Mouse (Mus musculus): ENCODE data around the gene Slco2a1. TPM values are rescaled to one million over a fixed set of nuclear protein-coding genes. Genes with fewer than 3 reads are reported as not detected.

Gene Slco2a1
- 6.1 and 9.8 TPM in 2 replicates for polyA plus RNA-seq (2015; fragmentation: Nextera tagmentation; extraction: Ambion mirVana)

DNA sequence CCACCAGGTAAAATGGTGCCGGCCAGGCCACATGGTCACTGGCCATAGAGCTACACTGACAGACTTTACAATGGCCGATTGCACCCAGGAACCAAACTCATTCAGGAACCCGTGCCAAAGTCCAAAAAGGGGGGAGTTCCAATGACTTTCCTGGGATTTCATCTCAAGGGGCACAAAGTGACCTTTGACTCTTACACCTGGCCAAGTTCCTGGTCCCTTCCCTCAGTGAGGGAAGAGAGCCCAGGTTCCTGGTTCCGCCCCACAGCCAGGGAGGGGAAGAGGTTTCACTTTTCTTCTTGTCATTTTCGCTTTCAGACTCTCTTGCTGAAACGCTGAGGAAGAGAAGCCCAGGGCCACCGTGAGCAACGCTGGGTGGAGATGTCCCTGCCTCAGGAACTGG is at the start of gene Slco2a1:
Gene Slco2a1, plus strand, starts transcription at position 251 of the 400 bp plus-strand sequence.
- Histone ChIP-seq H3K27ac (no peak within 1 kb of the TSS), H3K9ac (no peak within 1 kb of the TSS), H3K4me2 (no peak within 1 kb of the TSS), H3K9me3 (no peaks in the 10 kb centered on the region), H3K4me3 (no peak within 1 kb of the TSS), H3K36me3 (no peaks in the 10 kb centered on the region), H3K4me1 (peaks cover 26% of the 10 kb centered on the region), H3K27me3 (no peaks in the 10 kb centered on the region; the same call in 1 of the 2 replicates)
- ATAC-seq (ENCODE audit: insufficient number of reproducible peaks, insufficient read depth, low FRiP score, low TSS enrichment, low read depth), result no peak
- WGBS, result 89% methylated on average over 8 of the region's 8 CpGs

DNA sequence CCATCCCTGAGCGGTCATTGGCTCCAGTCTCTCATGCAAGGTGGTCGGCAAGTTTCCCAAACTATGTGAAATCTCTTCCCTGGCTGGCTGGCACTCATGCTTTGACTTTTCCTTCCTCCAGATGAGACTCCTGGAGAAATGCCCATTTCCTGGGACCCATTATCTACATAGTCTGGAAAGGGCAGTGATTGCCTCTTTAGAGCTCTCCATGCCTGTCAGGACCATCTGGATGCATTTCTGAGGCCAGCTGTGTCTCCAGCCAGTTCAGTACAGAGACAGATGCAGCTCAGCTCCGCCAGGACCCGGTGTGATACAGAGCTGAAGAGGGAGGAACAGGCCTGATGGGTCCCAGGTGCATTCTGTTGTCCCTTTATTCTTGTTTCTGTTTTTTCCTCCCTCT is 46.3 kb upstream of the Slco2a1 start:
- H3K27me3 ChIP-seq, result no peaks in the 10 kb centered on the region
- no peak overlapping the region for H3K27ac ChIP-seq
- WGBS, result 57% methylated on average over 4 of the region's 4 CpGs
- no peak for ATAC-seq (ENCODE audit: insufficient number of reproducible peaks, insufficient read depth, low FRiP score, low TSS enrichment, low read depth)
- H3K9ac ChIP-seq, result no peak overlapping the region
- no peaks in the 10 kb centered on the region for H3K36me3 ChIP-seq
- H3K4me2 ChIP-seq, result no peak overlapping the region
- H3K9me3 ChIP-seq, result peaks cover 3% of the 10 kb centered on the region; the same call in 1 of the 2 replicates
- no peak overlapping the region for H3K4me3 ChIP-seq
- H3K4me1 ChIP-seq, result peaks cover 6% of the 10 kb centered on the region; the same call in 1 of the 2 replicates

DNA sequence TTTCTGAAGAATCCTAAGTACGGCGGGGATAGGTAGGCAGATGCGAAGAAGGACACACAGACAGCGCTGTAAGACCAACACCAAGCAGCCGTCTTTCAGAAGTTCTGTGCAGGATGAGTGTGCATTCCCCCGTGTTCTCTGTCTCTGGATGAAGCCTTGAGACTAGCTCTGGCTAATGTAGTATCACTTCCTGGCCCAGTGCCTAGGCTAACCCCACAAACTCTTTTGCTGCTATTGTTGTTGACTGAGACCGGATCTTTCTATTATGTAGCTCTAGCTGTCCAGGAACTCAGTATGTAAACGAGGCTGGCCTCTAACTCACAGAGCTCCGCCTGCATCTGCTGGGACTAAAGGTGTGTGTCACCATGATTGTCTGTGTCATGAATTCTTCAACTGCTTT is 43.6 kb upstream of the Slco2a1 start:
- WGBS, result 92% methylated on average over 9 of the region's 9 CpGs
- H3K4me1 ChIP-seq, result peaks cover 18% of the 10 kb centered on the region; the same call in 1 of the 2 replicates
- H3K36me3 ChIP-seq, result no peaks in the 10 kb centered on the region
- no peak overlapping the region for H3K27ac ChIP-seq
- no peaks in the 10 kb centered on the region for H3K27me3 ChIP-seq
- H3K4me3 ChIP-seq, result no peak overlapping the region
- H3K4me2 ChIP-seq, result no peak overlapping the region
- ATAC-seq (ENCODE audit: insufficient number of reproducible peaks, insufficient read depth, low FRiP score, low TSS enrichment, low read depth), result no peak
- H3K9me3 ChIP-seq, result peaks cover 3% of the 10 kb centered on the region; the same call in 1 of the 2 replicates
- no peak overlapping the region for H3K9ac ChIP-seq

DNA sequence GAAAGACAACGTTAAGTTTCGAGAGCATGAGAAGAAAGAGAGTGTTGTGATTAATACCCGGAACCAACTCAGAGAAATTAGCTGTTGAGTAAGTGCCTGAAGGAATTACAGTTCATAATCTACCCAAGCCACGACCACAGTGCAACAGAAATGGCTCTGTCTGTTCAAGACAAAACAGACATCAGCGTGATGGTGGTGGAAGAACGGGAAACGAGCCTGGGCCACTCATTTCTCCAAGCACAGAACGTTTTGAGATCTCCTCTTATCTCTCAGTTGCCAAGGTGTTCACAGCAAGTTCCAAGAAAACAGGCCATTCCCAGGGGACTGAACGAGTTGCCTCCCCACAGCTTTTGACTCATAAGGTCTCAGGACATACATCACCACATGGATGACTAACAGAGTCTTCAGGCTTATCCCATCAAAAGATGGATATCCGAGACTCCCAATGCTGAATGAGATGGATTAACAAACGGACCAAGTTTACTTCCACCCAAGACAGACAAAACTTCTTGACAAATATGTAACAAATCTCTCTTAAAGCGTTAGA is 42.0 kb upstream of the Slco2a1 start:
- 69% methylated on average over 12 of the region's 12 CpGs for WGBS
- no peak overlapping the region for H3K27ac ChIP-seq
- peaks cover 23% of the 10 kb centered on the region for H3K4me1 ChIP-seq
- peaks cover 3% of the 10 kb centered on the region; the same call in 1 of the 2 replicates for H3K9me3 ChIP-seq
- H3K36me3 ChIP-seq, result no peaks in the 10 kb centered on the region
- H3K27me3 ChIP-seq, result no peaks in the 10 kb centered on the region
- no peak overlapping the region for H3K4me3 ChIP-seq
- H3K4me2 ChIP-seq, result no peak overlapping the region
- no peak for ATAC-seq (ENCODE audit: insufficient number of reproducible peaks, insufficient read depth, low FRiP score, low TSS enrichment, low read depth)
- H3K9ac ChIP-seq, result no peak overlapping the region

GRCm38 (mm10) chr9:102948706-102949105 is 39.8 kb upstream of the Slco2a1 start:
- H3K9me3 ChIP-seq, result no peaks in the 10 kb centered on the region
- no peak overlapping the region for H3K4me3 ChIP-seq
- no peak overlapping the region for H3K27ac ChIP-seq
- no peak for ATAC-seq (ENCODE audit: insufficient number of reproducible peaks, insufficient read depth, low FRiP score, low TSS enrichment, low read depth)
- H3K4me1 ChIP-seq, result peaks cover 18% of the 10 kb centered on the region
- 75% methylated on average over 5 of the region's 5 CpGs for WGBS
- no peak overlapping the region for H3K9ac ChIP-seq
- no peaks in the 10 kb centered on the region for H3K27me3 ChIP-seq
- H3K36me3 ChIP-seq, result no peaks in the 10 kb centered on the region
- no peak overlapping the region for H3K4me2 ChIP-seq

- Histone ChIP-seq H3K4me1 (peaks cover 18% of the 10 kb centered on the region), H3K27ac (peak overlapping the region; percentile 68), H3K4me2 (no peak overlapping the region), H3K27me3 (no peaks in the 10 kb centered on the region), H3K4me3 (no peak overlapping the region), H3K36me3 (no peaks in the 10 kb centered on the region), H3K9me3 (no peaks in the 10 kb centered on the region), H3K9ac (no peak overlapping the region)
- no peak for ATAC-seq (ENCODE audit: insufficient number of reproducible peaks, insufficient read depth, low FRiP score, low TSS enrichment, low read depth)
- 85% methylated on average over 9 of the region's 9 CpGs for WGBS
Measured at GRCm38 (mm10) chr9:102951091-102951994, 37.2 kb upstream of the Slco2a1 start.

- Histone ChIP-seq H3K4me3 (no peak overlapping the region), H3K4me1 (peaks cover 6% of the 10 kb centered on the region), H3K36me3 (no peaks in the 10 kb centered on the region), H3K9ac (no peak overlapping the region), H3K9me3 (no peaks in the 10 kb centered on the region), H3K4me2 (no peak overlapping the region), H3K27me3 (no peaks in the 10 kb centered on the region), H3K27ac (no peak overlapping the region)
- ATAC-seq (ENCODE audit: insufficient number of reproducible peaks, insufficient read depth, low FRiP score, low TSS enrichment, low read depth), result no peak
- WGBS, result 63% methylated on average over 3 of the region's 3 CpGs
Measured at GRCm38 (mm10) chr9:102955866-102956265, 32.6 kb upstream of the Slco2a1 start.

GRCm38 (mm10) chr9:102958703-102959102 is 29.8 kb upstream of the Slco2a1 start:
- Histone ChIP-seq H3K27ac (no peak overlapping the region), H3K4me2 (no peak overlapping the region), H3K4me3 (no peak overlapping the region), H3K27me3 (no peaks in the 10 kb centered on the region), H3K36me3 (no peaks in the 10 kb centered on the region), H3K9me3 (no peaks in the 10 kb centered on the region), H3K9ac (no peak overlapping the region), H3K4me1 (peaks cover 25% of the 10 kb centered on the region)
- no peak for ATAC-seq (ENCODE audit: insufficient number of reproducible peaks, insufficient read depth, low FRiP score, low TSS enrichment, low read depth)
- 70% methylated on average over 6 of the region's 6 CpGs for WGBS

DNA sequence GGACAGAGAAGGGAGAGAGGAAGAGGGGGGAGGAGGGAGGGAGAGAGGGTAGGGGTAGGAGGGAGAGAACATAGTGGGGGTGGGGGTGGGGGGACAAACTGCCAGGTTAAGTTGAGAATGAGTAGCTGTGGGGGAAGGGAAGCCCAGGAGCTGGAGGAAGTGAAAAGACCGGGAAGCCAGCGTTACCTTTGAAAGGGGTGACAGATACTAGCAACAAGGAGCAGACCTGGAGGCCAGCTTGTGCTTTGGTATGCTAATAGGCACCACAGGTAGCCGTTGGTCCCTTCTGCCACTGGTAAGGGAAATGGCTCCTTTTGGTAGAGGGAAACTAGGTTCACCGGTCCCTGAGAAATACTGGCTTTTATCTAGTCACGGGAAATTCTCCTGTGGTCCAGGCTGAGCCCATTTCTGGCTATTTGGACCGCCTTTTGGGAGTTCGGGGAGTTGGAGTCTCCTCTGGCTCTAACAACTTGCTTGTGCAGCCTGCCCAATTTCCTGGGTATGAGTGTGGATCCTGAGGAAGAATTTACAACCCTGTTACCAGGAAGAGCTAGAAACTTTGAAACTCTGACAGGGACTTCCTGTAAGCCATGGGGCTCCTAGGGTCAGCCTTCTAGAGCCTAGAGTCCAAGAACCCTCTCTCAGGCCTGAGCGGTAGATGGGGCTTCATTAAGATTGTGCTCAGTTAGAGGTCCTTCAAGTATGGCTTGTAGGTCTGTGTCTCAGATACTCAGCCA is 27.0 kb upstream of the Slco2a1 start:
- WGBS, result 23% methylated on average over 8 of the region's 8 CpGs
- no peaks in the 10 kb centered on the region for H3K9me3 ChIP-seq
- H3K4me2 ChIP-seq, result no peak overlapping the region
- H3K9ac ChIP-seq, result no peak overlapping the region
- no peak overlapping the region for H3K4me3 ChIP-seq
- no peak overlapping the region for H3K27ac ChIP-seq
- ATAC-seq (ENCODE audit: insufficient number of reproducible peaks, insufficient read depth, low FRiP score, low TSS enrichment, low read depth), result no peak
- H3K36me3 ChIP-seq, result no peaks in the 10 kb centered on the region
- H3K27me3 ChIP-seq, result no peaks in the 10 kb centered on the region
- peaks cover 27% of the 10 kb centered on the region for H3K4me1 ChIP-seq

DNA sequence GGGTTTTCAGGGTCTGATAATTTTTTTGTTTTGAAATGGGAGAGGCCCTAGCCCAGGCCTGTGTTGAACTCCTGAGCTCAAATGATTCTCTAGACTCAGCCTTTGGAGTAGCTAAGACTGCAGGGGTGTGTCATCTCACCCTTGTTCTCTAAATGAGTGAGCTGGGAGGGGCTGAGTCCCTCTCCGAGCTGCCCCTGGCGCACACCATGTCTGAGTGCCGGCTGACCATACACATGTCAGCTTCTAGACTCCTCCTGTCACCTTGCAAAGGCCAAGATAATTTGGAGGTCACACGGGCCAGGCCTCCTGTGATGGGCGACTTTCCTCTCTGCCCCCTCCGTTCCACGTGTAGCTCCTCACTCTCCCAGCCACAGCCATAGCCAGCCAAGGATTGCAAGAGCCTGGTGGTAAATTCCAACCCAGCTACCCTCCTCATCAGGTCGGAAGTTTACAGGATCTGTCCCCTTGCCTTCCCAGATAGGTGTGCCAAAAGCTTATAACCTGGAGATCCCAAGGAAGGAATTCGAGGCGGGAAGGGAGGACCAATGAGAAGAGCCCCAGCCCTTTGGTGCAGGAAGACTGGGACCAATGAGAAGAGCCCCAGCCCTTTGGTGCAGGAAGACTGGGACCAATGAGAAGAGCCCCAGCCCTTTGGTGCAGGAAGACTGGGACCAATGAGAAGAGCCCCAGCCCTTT is 26.3 kb upstream of the Slco2a1 start:
- Histone ChIP-seq H3K27ac (no peak overlapping the region), H3K4me1 (peaks cover 27% of the 10 kb centered on the region), H3K9me3 (no peaks in the 10 kb centered on the region), H3K4me2 (no peak overlapping the region), H3K27me3 (no peaks in the 10 kb centered on the region), H3K36me3 (no peaks in the 10 kb centered on the region), H3K4me3 (no peak overlapping the region), H3K9ac (no peak overlapping the region)
- no peak for ATAC-seq (ENCODE audit: insufficient number of reproducible peaks, insufficient read depth, low FRiP score, low TSS enrichment, low read depth)
- WGBS, result 68% methylated on average over 10 of the region's 10 CpGs

DNA sequence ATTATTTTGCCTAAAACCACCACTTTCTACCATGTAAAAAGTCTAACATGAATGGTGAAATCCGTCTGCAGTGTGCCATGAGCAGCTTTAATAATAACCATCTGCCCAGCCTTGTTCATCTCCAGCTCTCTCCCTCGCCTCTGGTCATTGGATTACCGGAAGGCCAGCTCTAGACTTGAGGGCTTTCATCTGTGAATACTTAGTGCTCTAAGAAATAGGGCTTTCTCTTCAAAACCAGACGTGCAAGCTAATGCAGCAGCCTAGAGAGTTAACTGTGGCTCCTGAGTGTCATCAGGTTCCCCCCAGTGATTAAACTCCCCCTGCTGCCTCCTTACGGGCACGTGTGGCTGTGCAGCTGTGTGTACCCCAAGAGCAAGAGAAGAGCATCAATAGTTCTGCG is 25.2 kb upstream of the Slco2a1 start:
- 0 out of 2 replicates have a peak overlapping the region, but pooled peaks have one; percentile 45 for H3K27ac ChIP-seq
- ATAC-seq (ENCODE audit: insufficient number of reproducible peaks, insufficient read depth, low FRiP score, low TSS enrichment, low read depth), result no peak
- 20% methylated on average over 7 of the region's 7 CpGs for WGBS
- no peaks in the 10 kb centered on the region; the same call in 1 of the 2 replicates for H3K9me3 ChIP-seq
- H3K4me1 ChIP-seq, result peaks cover 27% of the 10 kb centered on the region
- H3K9ac ChIP-seq, result no peak overlapping the region
- no peaks in the 10 kb centered on the region for H3K27me3 ChIP-seq
- H3K4me3 ChIP-seq, result no peak overlapping the region
- H3K36me3 ChIP-seq, result no peaks in the 10 kb centered on the region
- H3K4me2 ChIP-seq, result no peak overlapping the region

Data from embryonic facial prominence, embryonic 13.5 days (tissue).